Mouse (Mus musculus) c-Kit-positive CD71-negative TER-119-negative erythroid progenitor cells, embryonic 14.5 days (primary cell): ENCODE results near the gene Gm2a.
"Not testable (repeated sequence)": the region's sequence is repeated elsewhere in the genome, so short reads cannot be mapped to it uniquely, and the experiment has no call there.

Experiments
- DNase-seq: peaks from one replicate; pipeline ENCODE4 v3.0.0-alpha.2; 2013; ENCODE audit warnings: low read depth

Gm2a gene

GRCm38 (mm10) chr11:55096731-55097462 is 1.0 kb upstream of the Gm2a start:
- no peak for DNase-seq

- DNase-seq: no peak
Measured at GRCm38 (mm10) chr11:55098189-55098915, 437 bp downstream of the Gm2a start.

- no peak for DNase-seq
Measured at GRCm38 (mm10) chr11:55099019-55099771, 1.3 kb downstream of the Gm2a start.

- DNase-seq: no peak
Measured at GRCm38 (mm10) chr11:55099868-55100267, 2.0 kb downstream of the Gm2a start.

- no peak for DNase-seq
Measured at GRCm38 (mm10) chr11:55102015-55102414, 4.1 kb downstream of the Gm2a start.

- no peak for DNase-seq
Measured at GRCm38 (mm10) chr11:55103229-55103628, 5.3 kb downstream of the Gm2a start.

GRCm38 (mm10) chr11:55105389-55105788 is 7.5 kb downstream of the Gm2a start:
- DNase-seq: no peak

- no peak for DNase-seq
Measured at GRCm38 (mm10) chr11:55106636-55107035, 8.7 kb downstream of the Gm2a start.

GRCm38 (mm10) chr11:55109521-55110300 is 11.8 kb downstream of the Gm2a start:
- DNase-seq: no peak

- DNase-seq: no peak
Measured at GRCm38 (mm10) chr11:55110566-55111169, 12.8 kb downstream of the Gm2a start.

- DNase-seq: no peak
Measured at GRCm38 (mm10) chr11:55113209-55113860, 15.4 kb downstream of the Gm2a start.

GRCm38 (mm10) chr11:55113861-55114250 is 15.9 kb downstream of the Gm2a start:
- not testable (repeated sequence) for DNase-seq

- no peak for DNase-seq
Measured at GRCm38 (mm10) chr11:55114291-55114690, 16.4 kb downstream of the Gm2a start.

GRCm38 (mm10) chr11:55116004-55116403 is 18.1 kb downstream of the Gm2a start:
- DNase-seq: no peak

GRCm38 (mm10) chr11:55117031-55117430 is 19.1 kb downstream of the Gm2a start:
- DNase-seq: no peak

GRCm38 (mm10) chr11:55120279-55120678 is 22.4 kb downstream of the Gm2a start:
- no peak for DNase-seq

GRCm38 (mm10) chr11:55120821-55121271 is 22.9 kb downstream of the Gm2a start:
- DNase-seq: no peak

- DNase-seq: no peak
Measured at GRCm38 (mm10) chr11:55121430-55121829, 23.5 kb downstream of the Gm2a start.

- DNase-seq: no peak
Measured at GRCm38 (mm10) chr11:55126663-55127062, 28.7 kb downstream of the Gm2a start.

GRCm38 (mm10) chr11:55127937-55128336 is 30.0 kb downstream of the Gm2a start:
- no peak for DNase-seq

- no peak for DNase-seq
Measured at GRCm38 (mm10) chr11:55128411-55128810, 30.5 kb downstream of the Gm2a start.
